Mouse (Mus musculus): ENCODE results near the gene Krtap24-1. TPM values are rescaled to one million over a fixed set of nuclear protein-coding genes. Genes with fewer than 3 reads are reported as not detected.

Krtap24-1 gene
- polyA plus RNA-seq, 1 experiment from 2014 or later, result not detected

- peaks cover 45% of the 10 kb centered on the region for H3K27me3 ChIP-seq
- H3K9me3 ChIP-seq, result no peaks in the 10 kb centered on the region
- WGBS, result 71% methylated on average over 1 of the region's 1 CpGs
- no peak overlapping the region for H3K4me2 ChIP-seq
- no peak overlapping the region for H3K9ac ChIP-seq
- no peaks in the 10 kb centered on the region for H3K4me1 ChIP-seq
- no peak overlapping the region for H3K27ac ChIP-seq
- no peak for ATAC-seq (ENCODE audit: borderline replicate concordance, extremely low read depth, low FRiP score, low TSS enrichment)
- no peak overlapping the region for H3K4me3 ChIP-seq
- no peaks in the 10 kb centered on the region for H3K36me3 ChIP-seq
These were observed 9.6 kb downstream of the Krtap24-1 start for GRCm38 (mm10) chr16:88602464-88602863.

GRCm38 (mm10) chr16:88600303-88600702 is 11.8 kb downstream of the Krtap24-1 start:
- Histone ChIP-seq H3K9ac (no peak overlapping the region), H3K27me3 (peaks cover 53% of the 10 kb centered on the region), H3K36me3 (no peaks in the 10 kb centered on the region), H3K4me2 (no peak overlapping the region), H3K9me3 (no peaks in the 10 kb centered on the region), H3K4me1 (no peaks in the 10 kb centered on the region), H3K4me3 (no peak overlapping the region), H3K27ac (no peak overlapping the region)
- no peak for ATAC-seq (ENCODE audit: borderline replicate concordance, extremely low read depth, low FRiP score, low TSS enrichment)
- WGBS, result 53% methylated on average over 8 of the region's 8 CpGs

DNA sequence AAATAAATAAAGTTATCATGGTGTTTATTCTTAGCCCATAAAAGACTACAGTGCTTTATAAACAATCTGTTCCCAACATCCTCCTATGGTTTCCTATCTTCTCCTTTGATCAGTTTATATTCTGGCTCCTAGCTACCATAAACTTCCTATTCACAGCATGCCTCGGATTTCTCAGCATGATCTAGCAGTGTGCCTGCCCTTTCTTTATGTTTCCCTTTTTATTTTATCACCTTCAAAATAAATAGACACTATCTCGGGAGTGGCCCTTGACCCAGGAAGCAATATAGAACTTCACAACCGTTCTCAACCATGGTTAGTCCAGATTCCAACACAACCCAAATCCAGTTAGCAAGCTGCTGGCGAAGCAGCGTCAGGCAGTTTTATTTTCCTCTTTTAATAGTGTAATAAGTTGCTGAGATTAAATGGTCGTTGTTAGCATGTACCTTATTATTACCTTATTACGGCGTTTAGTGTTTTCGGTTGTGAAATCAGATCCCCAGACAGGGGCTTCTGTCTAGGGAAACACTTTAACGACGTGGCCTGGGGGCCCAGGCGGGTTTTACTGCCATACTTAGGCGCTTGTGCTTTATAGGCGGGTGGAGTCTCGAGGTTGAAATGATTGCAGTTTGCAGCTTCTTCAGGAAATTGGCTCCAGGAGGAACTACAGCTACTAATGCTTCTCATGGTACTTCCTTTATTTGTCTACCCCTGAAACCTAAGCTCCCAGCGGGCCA is 12.4 kb downstream of the Krtap24-1 start:
- no peak overlapping the region for H3K9ac ChIP-seq
- H3K4me1 ChIP-seq, result no peaks in the 10 kb centered on the region
- H3K36me3 ChIP-seq, result no peaks in the 10 kb centered on the region
- peaks cover 59% of the 10 kb centered on the region for H3K27me3 ChIP-seq
- ATAC-seq (ENCODE audit: borderline replicate concordance, extremely low read depth, low FRiP score, low TSS enrichment), result peak; percentile 81; the same call in 1 of the 2 replicates
- H3K9me3 ChIP-seq, result no peaks in the 10 kb centered on the region
- H3K4me2 ChIP-seq, result peak overlapping the region; percentile 17
- WGBS, result 36% methylated on average over 16 of the region's 16 CpGs
- H3K4me3 ChIP-seq, result no peak overlapping the region
- no peak overlapping the region; the same call in 1 of the 2 replicates for H3K27ac ChIP-seq

DNA sequence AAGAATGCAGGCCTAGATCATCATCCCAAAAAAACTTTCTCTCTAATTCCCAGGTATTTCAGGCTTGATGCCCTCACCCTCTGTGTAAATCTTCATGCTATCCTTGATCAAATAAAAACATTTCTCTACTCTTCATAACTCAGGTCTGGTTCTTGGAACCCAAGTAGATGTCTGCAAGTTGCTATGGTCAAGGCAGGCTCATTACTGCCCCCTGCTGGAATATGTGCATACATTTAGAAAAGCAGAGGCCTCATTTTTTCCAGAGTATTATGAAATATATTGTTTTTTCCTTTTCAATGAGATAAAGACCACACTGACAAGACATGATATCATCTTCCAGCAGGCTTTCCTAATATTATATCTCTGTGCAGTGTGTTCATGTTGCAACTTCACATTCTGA is 19.3 kb downstream of the Krtap24-1 start:
- Histone ChIP-seq H3K9me3 (no peaks in the 10 kb centered on the region), H3K27me3 (peaks cover 35% of the 10 kb centered on the region), H3K27ac (no peak overlapping the region), H3K36me3 (no peaks in the 10 kb centered on the region), H3K9ac (no peak overlapping the region), H3K4me3 (no peak overlapping the region), H3K4me1 (no peaks in the 10 kb centered on the region), H3K4me2 (no peak overlapping the region)
- no peak for ATAC-seq (ENCODE audit: borderline replicate concordance, extremely low read depth, low FRiP score, low TSS enrichment)

DNA sequence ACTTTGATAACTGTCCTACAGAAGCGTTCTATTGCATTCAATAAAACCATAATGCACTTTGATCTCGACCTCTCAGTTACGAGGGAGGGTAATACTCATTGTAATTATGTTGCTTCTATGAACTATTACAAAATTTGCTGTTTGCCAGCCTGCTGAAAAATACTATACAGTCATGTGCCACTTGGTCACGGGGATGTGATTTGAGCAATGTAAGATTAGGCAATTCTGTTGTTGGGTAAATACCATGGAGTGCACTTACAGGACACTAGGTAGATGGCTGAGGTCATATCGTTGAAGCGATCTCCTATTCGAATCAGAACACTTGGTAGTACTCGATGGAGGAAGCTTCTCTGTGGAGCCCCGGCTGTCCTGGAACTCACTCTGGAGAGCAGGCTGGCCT is 28.7 kb downstream of the Krtap24-1 start:
- no peak for ATAC-seq (ENCODE audit: borderline replicate concordance, extremely low read depth, low FRiP score, low TSS enrichment)
- WGBS, result 80% methylated on average over 9 of the region's 9 CpGs
- Histone ChIP-seq H3K27ac (no peak overlapping the region), H3K4me2 (no peak overlapping the region), H3K4me1 (no peaks in the 10 kb centered on the region), H3K36me3 (no peaks in the 10 kb centered on the region), H3K27me3 (peaks cover 12% of the 10 kb centered on the region; the same call in 1 of the 2 replicates), H3K4me3 (no peak overlapping the region), H3K9me3 (no peaks in the 10 kb centered on the region), H3K9ac (no peak overlapping the region)

GRCm38 (mm10) chr16:88575885-88576679 is 36.0 kb downstream of the Krtap24-1 start:
- Histone ChIP-seq H3K9me3 (no peaks in the 10 kb centered on the region), H3K27ac (no peak overlapping the region), H3K27me3 (0 out of 2 replicates have a peak, but pooled peaks cover 4% of the 10 kb centered on the region), H3K4me2 (no peak overlapping the region), H3K9ac (no peak overlapping the region), H3K4me3 (no peak overlapping the region), H3K36me3 (no peaks in the 10 kb centered on the region), H3K4me1 (no peaks in the 10 kb centered on the region)
- 71% methylated on average over 4 of the region's 4 CpGs for WGBS
- no peak for ATAC-seq (ENCODE audit: borderline replicate concordance, extremely low read depth, low FRiP score, low TSS enrichment)

DNA sequence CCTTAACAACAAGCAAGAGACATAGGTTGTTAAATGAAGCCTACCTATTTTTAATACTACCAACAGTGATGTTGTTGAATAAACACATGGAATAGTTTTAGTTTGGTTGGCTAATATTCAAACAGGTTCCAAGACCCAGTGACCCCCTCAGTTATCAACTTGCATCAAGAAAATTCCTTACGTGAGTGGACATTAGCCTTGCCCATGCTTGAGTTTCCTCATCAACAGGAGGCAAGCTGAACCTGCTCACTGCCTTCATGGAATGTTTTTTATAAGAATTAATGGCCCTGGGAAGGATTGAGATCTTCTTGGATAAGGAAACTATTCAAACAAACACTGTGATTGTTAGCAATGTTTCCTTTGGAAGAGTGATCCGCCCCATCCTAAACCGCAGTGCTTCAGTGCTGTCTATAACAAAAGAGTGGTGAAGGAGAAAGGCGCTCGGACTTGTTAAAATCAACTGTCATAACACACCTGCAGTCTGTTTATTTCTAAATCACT is 39.1 kb downstream of the Krtap24-1 start:
- 47% methylated on average over 5 of the region's 5 CpGs for WGBS
- H3K27ac ChIP-seq, result no peak overlapping the region

GRCm38 (mm10) chr16:88570136-88570535 is 41.9 kb downstream of the Krtap24-1 start:
- Histone ChIP-seq H3K36me3 (no peaks in the 10 kb centered on the region), H3K4me3 (no peak overlapping the region), H3K4me2 (no peak overlapping the region), H3K27me3 (no peaks in the 10 kb centered on the region), H3K9ac (no peak overlapping the region), H3K9me3 (no peaks in the 10 kb centered on the region), H3K4me1 (no peaks in the 10 kb centered on the region), H3K27ac (no peak overlapping the region)
- no peak for ATAC-seq (ENCODE audit: borderline replicate concordance, extremely low read depth, low FRiP score, low TSS enrichment)

More for the DNA sequence above, 39.1 kb downstream of the Krtap24-1 start:
- Histone ChIP-seq H3K4me1 (no peaks in the 10 kb centered on the region), H3K9me3 (no peaks in the 10 kb centered on the region), H3K4me3 (no peak overlapping the region), H3K36me3 (no peaks in the 10 kb centered on the region), H3K9ac (no peak overlapping the region), H3K4me2 (no peak overlapping the region), H3K27me3 (no peaks in the 10 kb centered on the region)
- ATAC-seq (ENCODE audit: borderline replicate concordance, extremely low read depth, low FRiP score, low TSS enrichment), result no peak

DNA sequence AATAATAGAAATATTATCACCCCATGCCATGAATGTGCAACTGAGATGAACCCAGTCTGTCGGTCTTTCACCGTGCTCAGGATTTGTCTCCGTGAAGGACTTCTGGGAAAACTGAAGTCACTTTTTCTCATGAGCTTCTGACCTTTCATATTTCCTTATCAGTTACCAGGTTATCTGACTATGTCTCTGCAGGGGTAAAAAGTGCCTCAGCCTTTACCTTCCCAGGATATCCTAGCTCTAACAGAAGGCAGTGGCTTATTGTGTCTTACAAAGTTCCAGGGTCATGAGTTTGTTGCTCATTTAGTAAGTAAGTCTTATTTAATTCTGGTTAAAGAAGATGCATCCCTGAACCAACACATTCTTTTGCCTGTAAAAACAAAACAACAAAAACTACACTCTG is 42.3 kb downstream of the Krtap24-1 start:
- H3K4me2 ChIP-seq, result no peak overlapping the region
- no peak overlapping the region for H3K27ac ChIP-seq
- WGBS, result 76% methylated on average over 3 of the region's 3 CpGs
- no peaks in the 10 kb centered on the region for H3K4me1 ChIP-seq
- no peak overlapping the region for H3K4me3 ChIP-seq
- H3K27me3 ChIP-seq, result no peaks in the 10 kb centered on the region
- ATAC-seq (ENCODE audit: borderline replicate concordance, extremely low read depth, low FRiP score, low TSS enrichment), result no peak
- no peaks in the 10 kb centered on the region for H3K36me3 ChIP-seq
- H3K9me3 ChIP-seq, result no peaks in the 10 kb centered on the region
- no peak overlapping the region for H3K9ac ChIP-seq

DNA sequence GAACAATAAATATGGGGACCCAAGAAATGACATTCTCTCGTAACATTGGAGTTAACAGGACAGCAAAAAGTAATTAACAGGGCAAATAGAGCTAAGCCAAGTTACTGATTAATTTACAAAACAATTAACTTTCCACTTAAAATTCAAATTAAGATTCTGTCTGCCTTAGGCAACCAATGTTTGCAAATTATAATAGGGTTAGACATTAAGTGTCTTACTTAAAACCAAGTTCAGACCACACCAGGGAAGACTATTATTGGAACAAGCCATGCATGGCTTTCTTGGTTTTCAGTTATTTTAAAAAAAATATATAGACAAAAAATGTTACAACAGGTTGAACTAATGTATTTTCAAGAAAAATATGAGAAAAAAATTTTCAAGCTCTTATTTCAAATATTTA is 43.0 kb downstream of the Krtap24-1 start:
- ATAC-seq (ENCODE audit: borderline replicate concordance, extremely low read depth, low FRiP score, low TSS enrichment), result no peak
- Histone ChIP-seq H3K9ac (no peak overlapping the region), H3K4me3 (no peak overlapping the region), H3K36me3 (no peaks in the 10 kb centered on the region), H3K4me2 (no peak overlapping the region), H3K27ac (no peak overlapping the region), H3K9me3 (no peaks in the 10 kb centered on the region), H3K4me1 (no peaks in the 10 kb centered on the region), H3K27me3 (no peaks in the 10 kb centered on the region)
- 83% methylated on average over 1 of the region's 1 CpGs for WGBS

GRCm38 (mm10) chr16:88563045-88563913 is 48.8 kb downstream of the Krtap24-1 start, which contains the start of gene Cldn8:
Gene Cldn8 (minus strand): TSS chr16:88563183.
- peak within 1 kb of the TSS; percentile 13; the same call in 1 of the 2 replicates for H3K4me2 ChIP-seq
- H3K36me3 ChIP-seq, result no peaks in the 10 kb centered on the region
- WGBS, result 50% methylated on average over 6 of the region's 6 CpGs
- H3K9ac ChIP-seq, result no peak within 1 kb of the TSS
- no peaks in the 10 kb centered on the region for H3K4me1 ChIP-seq
- H3K9me3 ChIP-seq, result no peaks in the 10 kb centered on the region
- H3K27me3 ChIP-seq, result no peaks in the 10 kb centered on the region
- H3K27ac ChIP-seq, result no peak within 1 kb of the TSS
- ATAC-seq (ENCODE audit: borderline replicate concordance, extremely low read depth, low FRiP score, low TSS enrichment), result peak; percentile 74; the same call in 1 of the 2 replicates
- H3K4me3 ChIP-seq, result peak within 1 kb of the TSS; percentile 5; the same call in 1 of the 2 replicates

Measured in lung, embryonic 15.5 days (tissue).